In the genomic region with DNA sequence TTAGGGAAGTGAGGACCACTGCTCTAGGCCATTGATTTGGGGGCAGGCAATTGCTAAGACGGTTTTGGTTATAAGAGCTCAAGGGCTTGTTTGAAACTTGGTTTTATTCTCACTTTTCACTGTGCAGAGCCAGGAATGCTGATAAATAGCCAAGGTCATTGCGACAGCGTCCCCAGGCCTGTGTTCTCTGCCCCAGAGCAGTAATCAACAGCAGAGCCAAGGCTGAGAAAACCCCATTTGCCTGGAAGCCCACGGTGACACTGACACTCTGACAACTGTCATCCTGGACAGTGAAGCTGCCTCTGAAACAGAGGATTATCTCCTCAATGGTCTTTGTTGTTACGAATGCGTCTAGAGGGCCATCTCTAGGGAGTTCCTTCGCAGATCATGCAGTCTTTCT, we compare ENCODE assay signal across 22 mouse cellular contexts.
DNase-seq lines count a peak whose midpoint lies in the region; ATAC-seq and TF ChIP-seq lines count a peak whose summit lies in the region.
"Had no signal": no experiment of that assay in that cellular context is flagged by ENCODE, and none has a peak within 500 bp of the region (broad histone marks: within the 10 kb centered on the region; RNA-seq: fewer than 3 reads in every experiment).

No protein-coding gene starts in this region.

- peak; percentile 29 to 33 for DNase-seq in heart, adult 2 months
- no peak for DNase-seq in heart, postnatal 25 days (ENCODE audit: low spot score)
- DNase-seq in ovary, postnatal 36 days (ENCODE audit: low spot score): peak; percentile 28
- no peak for DNase-seq in ovary, postnatal 10 days (ENCODE audit: low spot score)
- peak; percentile 66 for DNase-seq in adrenal gland, postnatal 10 days
- no peak for DNase-seq in T-cell, adult 2 months (ENCODE audit: low spot score)
- DNase-seq: cerebellum, adult 11-12 months; cerebellum, postnatal 10 days; gastrocnemius, postnatal 14 days; kidney, adult 8-10 months; kidney, postnatal 14 days; midbrain, embryonic 14.5 days; thymus, postnatal 25 days had no signal

- intact Hi-C loops in heart, adult 2 months (cut with DNase I): no loop called here
- intact Hi-C loops in heart, postnatal 25 days (cut with DNase I): no loop called here

- H3K27me3 ChIP-seq in heart, adult 2 months (ENCODE audit: control insufficient read depth, insufficient read depth, low read length): no peaks in the 10 kb centered on the region
- H3K27me3 ChIP-seq: forebrain, embryonic 15.5 days; intestine, embryonic 15.5 days; neural tube, embryonic 12.5 days; stomach, embryonic 15.5 days had no signal

- no peak for ATAC-seq in granulocyte monocyte progenitor cell, adult 5-6 weeks (replicated peaks; ENCODE audit: poor library complexity, severe bottlenecking)
- ATAC-seq: forebrain, embryonic 15.5 days; hindbrain, embryonic 16.5 days; intestine, embryonic 15.5 days had no signal

- H3K79me2 ChIP-seq in heart, adult 2 months (replicated peaks; ENCODE audit: control insufficient read depth, insufficient read depth, low read length): no peaks in the 10 kb centered on the region

- no peak overlapping the region for H3K4me3 ChIP-seq in heart, adult 2 months
- H3K4me3 ChIP-seq: embryonic facial prominence, embryonic 10.5 days; forebrain, embryonic 15.5 days; hindbrain, embryonic 10.5 days; intestine, embryonic 15.5 days; limb, embryonic 10.5 days; neural tube, embryonic 12.5 days; stomach, embryonic 15.5 days had no signal

- no peaks in the 10 kb centered on the region for H3K4me1 ChIP-seq in heart, adult 2 months (ENCODE audit: control insufficient read depth, insufficient read depth, low read length)
- H3K4me1 ChIP-seq: intestine, embryonic 15.5 days; neural tube, embryonic 12.5 days; stomach, embryonic 15.5 days had no signal

- no peak for TF ChIP-seq POLR2A in heart, adult 2 months (IDR thresholded peaks at IDR 0.05; ENCODE audit: insufficient read depth, low read depth, low read length)

- H3K9ac ChIP-seq in heart, adult 2 months (ENCODE audit: low read depth, low read length): no peak overlapping the region
- H3K9ac ChIP-seq: forebrain, embryonic 15.5 days; intestine, embryonic 15.5 days; neural tube, embryonic 12.5 days; stomach, embryonic 15.5 days had no signal

- no peak overlapping the region for H3K27ac ChIP-seq in heart, adult 2 months
- H3K27ac ChIP-seq: embryonic facial prominence, embryonic 10.5 days; forebrain, embryonic 15.5 days; hindbrain, embryonic 10.5 days; intestine, embryonic 15.5 days; limb, embryonic 10.5 days; neural tube, embryonic 12.5 days; stomach, embryonic 15.5 days had no signal

- TF ChIP-seq CTCF in heart, adult 2 months (IDR thresholded peaks at IDR 0.05): no peak

- H3K36me3 ChIP-seq in heart, adult 2 months (ENCODE audit: control insufficient read depth, insufficient read depth, low read length): no peaks in the 10 kb centered on the region
- H3K36me3 ChIP-seq: embryonic facial prominence, embryonic 10.5 days; forebrain, embryonic 15.5 days; hindbrain, embryonic 10.5 days; intestine, embryonic 15.5 days; limb, embryonic 10.5 days; neural tube, embryonic 12.5 days; stomach, embryonic 15.5 days had no signal

- no peak for TF ChIP-seq EP300 in heart, adult 2 months (IDR thresholded peaks at IDR 0.05; ENCODE audit: insufficient read depth, low read depth, low read length)

- WGBS in heart, adult 2 months: 56% methylated on average over 7 of the region's 7 CpGs

Comparison
In these comparisons a context has a peak if more than half of its experiments do, and no peak if none do; other contexts are left out.
1. DNase-seq: peak in heart, adult 2 months (2 of 2), ovary, postnatal 36 days (single experiment) and adrenal gland, postnatal 10 days (single experiment); none in heart, postnatal 25 days (single experiment), ovary, postnatal 10 days (single experiment) and T-cell, adult 2 months (single experiment).